Mouse (Mus musculus) hindbrain, postnatal 0 days (tissue): ENCODE data around the gene Galk2. TPM values are rescaled to one million over a fixed set of nuclear protein-coding genes. Genes with fewer than 3 reads are reported as not detected.

Experiments used
- ATAC-seq: fragments of 200-750 bp; cut with Nextera tagmentation; 2 replicates; pipeline ENCODE4 v1.8.0; 2017; ENCODE audit warnings: mild to moderate bottlenecking, moderate TSS enrichment, moderate library complexity
- DNase-seq: peaks from one replicate; pipeline ENCODE4 v3.0.0-alpha.2; 2015; ENCODE audit warnings: low spot score
- H3K27ac ChIP-seq: fragments of 300-500 bp; sonication (generic); 2 replicates; pipeline ENCODE4 v1.5.1; 2014; ENCODE audit warnings: mild to moderate bottlenecking
- H3K27me3 ChIP-seq: fragments of 300-500 bp; sonication (generic); 2 replicates; pipeline ENCODE4 v1.6.1; 2014; ENCODE audit warnings: low read length, mixed read lengths; ENCODE audit not compliant: insufficient read depth
- H3K36me3 ChIP-seq: fragments of 300-500 bp; sonication (generic); 2 replicates; pipeline ENCODE4 v1.6.1; 2014; ENCODE audit warnings: low read length, mixed read lengths; ENCODE audit not compliant: insufficient read depth
- H3K4me1 ChIP-seq: fragments of 300-500 bp; sonication (generic); 2 replicates; pipeline ENCODE4 v1.6.1; 2014; ENCODE audit warnings: antibody characterized with exemption, low read length, mixed read lengths; ENCODE audit not compliant: insufficient read depth
- H3K4me2 ChIP-seq: fragments of 300-500 bp; sonication (generic); 2 replicates; pipeline ENCODE4 v1.6.1; 2014; ENCODE audit warnings: low read depth, mild to moderate bottlenecking, low read length, moderate library complexity, mixed read lengths
- H3K4me3 ChIP-seq: fragments of 300-500 bp; sonication (generic); 2 replicates; pipeline ENCODE4 v1.5.1; 2014; ENCODE audit warnings: low read length
- H3K9ac ChIP-seq: fragments of 300-500 bp; sonication (generic); replicated peaks from 2 replicates; pipeline ENCODE4 v1.6.1; 2014; ENCODE audit warnings: mild to moderate bottlenecking, low read length, moderate library complexity, mixed read lengths
- H3K9me3 ChIP-seq: fragments of 300-500 bp; sonication (generic); 2 replicates; pipeline ENCODE4 v1.6.1; 2016; ENCODE audit warnings: low read length, mixed read lengths
- CTCF ChIP-seq: IDR thresholded peaks from 2 replicates; pipeline ENCODE4 v1.5.1; 2016; ENCODE audit warnings: antibody characterized with exemption, control low read depth, low read depth
- WGBS: fragments of 180-500 bp; shearing (Covaris S2); extraction: QIAGEN DNeasy Blood & Tissue Kit; methylation state at CpG from one replicate; pipeline ENCODE4 v1.1.7; 2014; 5-methylcytosine and 5-hydroxymethylcytosine counted together
- polyA plus RNA-seq: library from polyadenylated mRNA; unstranded; fragments of >200 nt; fragmentation: Nextera tagmentation; extraction: Ambion mirVana; gene quantifications from 2 replicates; pipeline ENCODE4 v1.2.1, GENCODE M21; 2015
- total RNA-seq: library from RNA; depleted of rRNA; stranded (reverse); fragments of >200 nt; gene quantifications from 2 replicates; pipeline ENCODE4 v1.2.3, GENCODE M21; 2014

Galk2 gene
- total and polyA plus RNA-seq, 2 experiments from 2014 or later = 28.9 to 30.0 TPM

- no peak overlapping the region for H3K4me3 ChIP-seq
- no peaks in the 10 kb centered on the region for H3K36me3 ChIP-seq
- H3K9me3 ChIP-seq = no peaks in the 10 kb centered on the region
- no peak for ATAC-seq
- DNase-seq = no peak
- no peak for TF ChIP-seq CTCF
- H3K27me3 ChIP-seq = no peaks in the 10 kb centered on the region
- no peak overlapping the region for H3K4me2 ChIP-seq
- H3K4me1 ChIP-seq = no peaks in the 10 kb centered on the region
- no peak overlapping the region for H3K27ac ChIP-seq
- no peak overlapping the region for H3K9ac ChIP-seq
- 85% methylated on average over 4 of the region's 4 CpGs for WGBS
Measured at GRCm38 (mm10) chr2:125895099-125895498, 36.2 kb downstream of the Galk2 start.

GRCm38 (mm10) chr2:125896355-125896754 is 37.4 kb downstream of the Galk2 start:
- ATAC-seq = no peak
- Histone ChIP-seq H3K27me3 (no peaks in the 10 kb centered on the region), H3K4me3 (no peak overlapping the region), H3K36me3 (no peaks in the 10 kb centered on the region), H3K27ac (no peak overlapping the region), H3K9ac (no peak overlapping the region), H3K9me3 (no peaks in the 10 kb centered on the region), H3K4me1 (no peaks in the 10 kb centered on the region), H3K4me2 (no peak overlapping the region)
- WGBS = 90% methylated on average over 3 of the region's 3 CpGs
- TF ChIP-seq CTCF = no peak
- no peak for DNase-seq

GRCm38 (mm10) chr2:125900797-125901410 is 42.0 kb downstream of the Galk2 start:
- 88% methylated on average over 6 of the region's 6 CpGs for WGBS
- ATAC-seq = no peak

DNA sequence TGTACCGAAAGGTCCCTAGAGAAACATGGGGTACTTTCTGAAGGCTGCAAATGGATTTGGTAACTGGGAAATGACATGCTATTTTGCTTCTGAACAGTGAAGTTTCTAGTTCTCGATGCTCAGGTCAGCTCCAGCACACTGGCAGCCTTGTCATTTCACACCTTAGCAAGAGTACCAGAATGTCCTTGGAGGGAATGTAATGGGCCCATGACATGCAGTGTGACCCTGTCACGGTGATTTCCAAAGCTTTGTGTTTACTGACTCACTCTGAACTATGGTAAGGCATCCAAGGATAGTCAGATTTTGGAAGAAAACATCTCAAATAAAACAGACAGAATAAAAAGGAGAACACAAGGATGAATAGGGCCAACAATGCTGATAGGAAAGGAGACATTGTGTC is 42.5 kb downstream of the Galk2 start:
- ATAC-seq = no peak
- no peak overlapping the region for H3K4me3 ChIP-seq
- no peaks in the 10 kb centered on the region for H3K4me1 ChIP-seq
- no peaks in the 10 kb centered on the region for H3K9me3 ChIP-seq
- no peak for DNase-seq
- H3K36me3 ChIP-seq = no peaks in the 10 kb centered on the region
- no peaks in the 10 kb centered on the region for H3K27me3 ChIP-seq
- H3K4me2 ChIP-seq = no peak overlapping the region
- WGBS = 80% methylated on average over 3 of the region's 3 CpGs
- no peak for TF ChIP-seq CTCF
- H3K9ac ChIP-seq = no peak overlapping the region
- H3K27ac ChIP-seq = no peak overlapping the region

More at GRCm38 (mm10) chr2:125900797-125901410, 42.0 kb downstream of the Galk2 start:
- Histone ChIP-seq H3K4me2 (no peak overlapping the region), H3K27ac (no peak overlapping the region), H3K9ac (no peak overlapping the region), H3K9me3 (no peaks in the 10 kb centered on the region), H3K27me3 (no peaks in the 10 kb centered on the region), H3K4me1 (no peaks in the 10 kb centered on the region), H3K4me3 (no peak overlapping the region), H3K36me3 (no peaks in the 10 kb centered on the region)
- no peak for DNase-seq
- no peak for TF ChIP-seq CTCF

- H3K27me3 ChIP-seq = no peaks in the 10 kb centered on the region
- 82% methylated on average over 4 of the region's 4 CpGs for WGBS
Measured at GRCm38 (mm10) chr2:125906407-125907066, 47.6 kb downstream of the Galk2 start.

DNA sequence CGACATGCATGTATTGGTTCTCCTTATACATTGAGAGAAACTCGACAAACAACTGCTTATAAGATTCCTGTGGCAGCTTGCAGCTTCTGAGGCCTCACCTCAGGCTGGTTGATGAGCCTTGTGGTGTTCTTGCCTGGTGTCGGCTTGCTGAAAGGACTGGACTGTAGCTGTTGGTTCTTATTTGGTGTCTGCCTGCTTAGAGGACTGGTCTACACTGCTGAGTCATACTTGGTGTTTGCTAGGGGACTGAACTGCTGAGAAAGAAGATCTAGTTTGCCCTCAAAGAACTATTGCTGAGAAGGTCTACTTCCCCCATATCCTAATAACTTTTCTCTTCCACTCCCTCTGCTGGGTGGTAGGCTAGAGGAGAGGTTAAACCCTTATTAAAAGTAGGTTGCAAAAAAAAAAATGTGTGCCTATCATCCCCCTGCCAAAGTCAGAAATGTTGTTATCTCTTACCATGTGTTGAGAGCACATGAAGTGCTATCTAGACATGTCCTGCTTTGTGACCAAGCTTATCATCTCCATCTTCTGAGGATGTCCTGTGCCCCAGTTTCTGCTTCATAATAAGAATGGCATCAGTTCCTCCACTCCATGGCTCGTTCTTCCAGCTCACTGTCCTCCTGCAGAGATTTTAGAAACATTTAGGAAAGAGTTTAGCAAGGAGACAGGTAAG is 48.8 kb downstream of the Galk2 start:
- no peaks in the 10 kb centered on the region for H3K36me3 ChIP-seq
- no peaks in the 10 kb centered on the region for H3K9me3 ChIP-seq
- TF ChIP-seq CTCF = no peak
- 80% methylated on average over 4 of the region's 4 CpGs for WGBS
- no peak overlapping the region for H3K4me2 ChIP-seq
- no peak for DNase-seq
- no peak overlapping the region for H3K4me3 ChIP-seq
- H3K9ac ChIP-seq = no peak overlapping the region
- H3K27me3 ChIP-seq = no peaks in the 10 kb centered on the region
- no peak overlapping the region for H3K27ac ChIP-seq
- ATAC-seq = no peak
- H3K4me1 ChIP-seq = no peaks in the 10 kb centered on the region

More at GRCm38 (mm10) chr2:125906407-125907066, 47.6 kb downstream of the Galk2 start:
- Histone ChIP-seq H3K4me1 (no peaks in the 10 kb centered on the region), H3K9ac (no peak overlapping the region), H3K9me3 (no peaks in the 10 kb centered on the region), H3K36me3 (no peaks in the 10 kb centered on the region), H3K27ac (no peak overlapping the region), H3K4me3 (no peak overlapping the region), H3K4me2 (no peak overlapping the region)
- no peak for TF ChIP-seq CTCF
- ATAC-seq = no peak
- DNase-seq = no peak
